ENCODE assay signal across 35 mouse cellular contexts in genomic region chr10:75851681-75852080, GRCm38 (mm10). TPM values are rescaled to one million over a fixed set of nuclear protein-coding genes. Genes with fewer than 3 reads are reported as not detected.
DNase-seq lines count a peak whose midpoint lies in the region; ATAC-seq and TF ChIP-seq lines count a peak whose summit lies in the region.
"Had no signal": no experiment of that assay in that cellular context is flagged by ENCODE, and none has a peak within 500 bp of the region (broad histone marks: within the 10 kb centered on the region; RNA-seq: fewer than 3 reads in every experiment).

No protein-coding gene starts in this region.

- no peak for TF ChIP-seq CTCF in intestine, postnatal 0 days (IDR thresholded peaks at IDR 0.05; ENCODE audit: low read depth)
- no peak for TF ChIP-seq CTCF in testis, adult 2 months (IDR thresholded peaks at IDR 0.05; ENCODE audit: control insufficient read depth, insufficient read depth, insufficient replicate concordance, low read depth, low read length)
- TF ChIP-seq CTCF in kidney, adult 2 months (conservative IDR thresholded peaks at IDR 0.05; ENCODE audit: insufficient read depth, insufficient read length, low read depth, low read length), result no peak

- H3K9me3 ChIP-seq in intestine, embryonic 14.5 days (ENCODE audit: control insufficient read depth, low read length), result no peaks in the 10 kb centered on the region
- H3K9me3 ChIP-seq in intestine, postnatal 0 days (ENCODE audit: control insufficient read depth), result no peaks in the 10 kb centered on the region
- no peaks in the 10 kb centered on the region for H3K9me3 ChIP-seq in forebrain, embryonic 12.5 days
- H3K9me3 ChIP-seq: forebrain, embryonic 15.5 days; heart, embryonic 12.5 days; liver, embryonic 15.5 days; lung, embryonic 15.5 days; midbrain, embryonic 12.5 days had no signal

- no peak for ATAC-seq in intestine, embryonic 14.5 days (replicated peaks; ENCODE audit: low FRiP score, low TSS enrichment, low read depth)
- ATAC-seq in intestine, postnatal 0 days, result no peak
- ATAC-seq in forebrain, embryonic 12.5 days (ENCODE audit: low FRiP score), result no peak
- ATAC-seq: activated CD4-positive, CD25-positive, alpha-beta regulatory T cell, adult 4 months; forebrain, embryonic 15.5 days; hindbrain, embryonic 16.5 days had no signal

- H3K4me3 ChIP-seq in intestine, embryonic 14.5 days (ENCODE audit: low read depth, low read length), result no peak overlapping the region
- H3K4me3 ChIP-seq in intestine, postnatal 0 days (ENCODE audit: low read depth, low read length), result no peak overlapping the region
- H3K4me3 ChIP-seq in testis, adult 2 months (ENCODE audit: control insufficient read depth, low read depth, low read length), result no peak overlapping the region
- H3K4me3 ChIP-seq in forebrain, embryonic 12.5 days (replicated peaks), result no peak overlapping the region
- no peak overlapping the region for H3K4me3 ChIP-seq in kidney, adult 2 months (ENCODE audit: insufficient read depth, low read depth, low read length)
- H3K4me3 ChIP-seq: forebrain, embryonic 15.5 days; heart, embryonic 12.5 days; liver, embryonic 15.5 days; lung, embryonic 15.5 days; midbrain, embryonic 12.5 days had no signal

- H3K27ac ChIP-seq in intestine, embryonic 14.5 days (ENCODE audit: low read depth), result peak overlapping the region; percentile 33; the same call in 1 of the 2 replicates
- H3K27ac ChIP-seq in intestine, postnatal 0 days (ENCODE audit: low read depth, low read length), result no peak overlapping the region
- peak overlapping the region; percentile 65 for H3K27ac ChIP-seq in testis, adult 2 months (ENCODE audit: control insufficient read depth, insufficient read depth, low read depth, low read length)
- H3K27ac ChIP-seq in forebrain, embryonic 12.5 days, result no peak overlapping the region
- no peak overlapping the region for H3K27ac ChIP-seq in kidney, adult 2 months (ENCODE audit: insufficient read depth, low read depth, low read length)
- H3K27ac ChIP-seq: forebrain, embryonic 15.5 days; kidney, postnatal 0 days; lung, embryonic 15.5 days; stomach, postnatal 0 days had no signal

- no peak; the same call in 1 of the 2 replicates for TF ChIP-seq POLR2A in testis, adult 2 months (IDR thresholded peaks at IDR 0.05; ENCODE audit: control insufficient read depth, low read depth, low read length)
- no peak for TF ChIP-seq POLR2A in kidney, adult 2 months (IDR thresholded peaks at IDR 0.05; ENCODE audit: low read depth, low read length)

- no peak for DNase-seq in intestine, embryonic 14.5 days (ENCODE audit: low spot score)
- no peak for DNase-seq in testis, postnatal 10 days (ENCODE audit: low spot score)
- peak; percentile 75 for DNase-seq in R1 (ENCODE audit: low read depth, low spot score)
- no peak for DNase-seq in kidney, adult 2 months
- DNase-seq: adrenal gland, adult 2 months; adrenal gland, postnatal 36 days; B cell, adult 2 months; cerebellum, adult 18-20 months; cerebellum, postnatal 10 days; gastrocnemius, postnatal 25 days; heart, adult 18-20 months; heart, postnatal 4 days; kidney, adult 18-20 months; layer of hippocampus, postnatal 36 days; left cerebral cortex, postnatal 4 days; right cerebral cortex, postnatal 4 days; thymus, postnatal 4 days had no signal

- 0 out of 2 replicates have a peak overlapping the region, but pooled peaks have one; percentile 13 for H3K9ac ChIP-seq in intestine, embryonic 14.5 days (ENCODE audit: low read length)
- H3K9ac ChIP-seq in intestine, postnatal 0 days (ENCODE audit: low read depth, low read length), result no peak overlapping the region
- H3K9ac ChIP-seq in forebrain, embryonic 12.5 days, result no peak overlapping the region
- H3K9ac ChIP-seq: forebrain, embryonic 15.5 days; heart, embryonic 12.5 days; liver, embryonic 15.5 days; lung, embryonic 15.5 days; midbrain, embryonic 12.5 days had no signal

- H3K27me3 ChIP-seq in intestine, embryonic 14.5 days (replicated peaks; ENCODE audit: control insufficient read depth, insufficient read depth, low read length), result no peaks in the 10 kb centered on the region
- H3K27me3 ChIP-seq in intestine, postnatal 0 days (replicated peaks; ENCODE audit: control insufficient read depth, insufficient read depth, low read length), result no peaks in the 10 kb centered on the region
- no peaks in the 10 kb centered on the region for H3K27me3 ChIP-seq in testis, adult 2 months (ENCODE audit: control insufficient read depth, insufficient read depth, low read length)
- H3K27me3 ChIP-seq in forebrain, embryonic 12.5 days, result no peaks in the 10 kb centered on the region
- no peaks in the 10 kb centered on the region for H3K27me3 ChIP-seq in kidney, adult 2 months (replicated peaks; ENCODE audit: control insufficient read depth, insufficient read depth, low read length)
- H3K27me3 ChIP-seq: forebrain, embryonic 15.5 days; lung, embryonic 15.5 days; midbrain, embryonic 12.5 days had no signal

- peaks cover 12% of the 10 kb centered on the region for H3K4me1 ChIP-seq in intestine, embryonic 14.5 days (replicated peaks; ENCODE audit: control insufficient read depth, insufficient read depth, low read length)
- H3K4me1 ChIP-seq in intestine, postnatal 0 days (replicated peaks; ENCODE audit: control insufficient read depth, insufficient read depth, low read length), result no peaks in the 10 kb centered on the region
- H3K4me1 ChIP-seq in testis, adult 2 months (ENCODE audit: control insufficient read depth, insufficient read depth, low read length), result peaks cover 9% of the 10 kb centered on the region
- peaks cover 19% of the 10 kb centered on the region for H3K4me1 ChIP-seq in forebrain, embryonic 12.5 days
- H3K4me1 ChIP-seq in kidney, adult 2 months (ENCODE audit: control insufficient read depth, insufficient read depth, low read length), result no peaks in the 10 kb centered on the region; the same call in 1 of the 2 replicates
- H3K4me1 ChIP-seq: forebrain, embryonic 15.5 days; lung, embryonic 15.5 days had no signal

- WGBS in intestine, embryonic 14.5 days, result 37% methylated on average over 3 of the region's 3 CpGs
- WGBS in intestine, postnatal 0 days, result 46% methylated on average over 3 of the region's 3 CpGs
- 49% methylated on average over 3 of the region's 3 CpGs for WGBS in forebrain, embryonic 12.5 days
- 80% methylated on average over 3 of the region's 3 CpGs for WGBS in kidney, adult 2 months

- peaks cover under 1% of the 10 kb centered on the region; the same call in 1 of the 2 replicates for H3K36me3 ChIP-seq in intestine, embryonic 14.5 days (ENCODE audit: control insufficient read depth, insufficient read depth, low read length)
- H3K36me3 ChIP-seq in intestine, postnatal 0 days (ENCODE audit: control insufficient read depth, insufficient read depth), result no peaks in the 10 kb centered on the region
- H3K36me3 ChIP-seq in testis, adult 2 months (ENCODE audit: control insufficient read depth, insufficient read depth, low read length), result no peaks in the 10 kb centered on the region
- peaks cover 3% of the 10 kb centered on the region for H3K36me3 ChIP-seq in forebrain, embryonic 12.5 days (replicated peaks)
- H3K36me3 ChIP-seq in kidney, adult 2 months (ENCODE audit: control insufficient read depth, insufficient read depth, low read length), result no peaks in the 10 kb centered on the region
- H3K36me3 ChIP-seq: forebrain, embryonic 15.5 days; liver, embryonic 15.5 days; midbrain, embryonic 12.5 days had no signal

- H3K4me2 ChIP-seq in intestine, embryonic 14.5 days (ENCODE audit: low read length), result 0 out of 2 replicates have a peak overlapping the region, but pooled peaks have one; percentile 4
- no peak overlapping the region for H3K4me2 ChIP-seq in intestine, postnatal 0 days (replicated peaks; ENCODE audit: low read depth)
- H3K4me2 ChIP-seq in forebrain, embryonic 12.5 days, result no peak overlapping the region
- H3K4me2 ChIP-seq: forebrain, embryonic 15.5 days; heart, embryonic 12.5 days; liver, embryonic 15.5 days; lung, embryonic 15.5 days; midbrain, embryonic 12.5 days had no signal

RNA-seq across cellular contexts. Expression of gene Mif, which starts 8.4 kb away (rescaled TPM):
- 3,019 and 3,193 TPM in 2 replicates for polyA plus RNA-seq in intestine, embryonic 14.5 days (2014; fragmentation: Nextera tagmentation; extraction: Ambion mirVana)
- 489 and 529 TPM in 2 replicates for polyA plus RNA-seq in intestine, postnatal 0 days (2015; fragmentation: Nextera tagmentation; extraction: Ambion mirVana)
- 261 and 275 TPM in 2 replicates for polyA plus RNA-seq in testis, adult 2 months (2012; rRNA removed)
- 1,649 and 1,743 TPM in 2 replicates for polyA plus RNA-seq in forebrain, embryonic 12.5 days (2016; fragmentation: Nextera tagmentation; extraction: Ambion mirVana)
- 3,280 and 4,796 TPM in 2 replicates for polyA plus RNA-seq in kidney, adult 2 months (2012; rRNA removed)

RNA-seq across cellular contexts. Expression of gene Gstt2, which starts 14.5 kb away (rescaled TPM):
- 39.6 and 41.3 TPM in 2 replicates for polyA plus RNA-seq in intestine, embryonic 14.5 days (2014; fragmentation: Nextera tagmentation; extraction: Ambion mirVana)
- polyA plus RNA-seq in intestine, postnatal 0 days (2015; fragmentation: Nextera tagmentation; extraction: Ambion mirVana), result 74.4 and 81.5 TPM in 2 replicates
- 159 and 168 TPM in 2 replicates for polyA plus RNA-seq in testis, adult 2 months (2012; rRNA removed)
- polyA plus RNA-seq in forebrain, embryonic 12.5 days (2016; fragmentation: Nextera tagmentation; extraction: Ambion mirVana), result 4.1 and 7.3 TPM in 2 replicates
- 1,054 and 1,473 TPM in 2 replicates for polyA plus RNA-seq in kidney, adult 2 months (2012; rRNA removed)

RNA-seq across cellular contexts. Expression of gene Gstt4, which starts 29.3 kb away (rescaled TPM):
- polyA plus RNA-seq in intestine, embryonic 14.5 days (2014; fragmentation: Nextera tagmentation; extraction: Ambion mirVana), result not detected in 2 replicates
- polyA plus RNA-seq in intestine, postnatal 0 days (2015; fragmentation: Nextera tagmentation; extraction: Ambion mirVana), result not detected in 2 replicates
- 500 and 561 TPM in 2 replicates for polyA plus RNA-seq in testis, adult 2 months (2012; rRNA removed)
- polyA plus RNA-seq in forebrain, embryonic 12.5 days (2016; fragmentation: Nextera tagmentation; extraction: Ambion mirVana), result not detected in 2 replicates
- 0.11 and 0.23 TPM in 2 replicates for polyA plus RNA-seq in kidney, adult 2 months (2012; rRNA removed)
- polyA plus RNA-seq: adrenal gland, adult 2 months; brain, embryonic 14.5 days; forebrain, embryonic 15.5 days; frontal cortex, adult 2 months; heart, embryonic 12.5 days; heart, postnatal 0 days; hindbrain, embryonic 16.5 days; kidney, postnatal 0 days; large intestine, adult 2 months; liver, adult 2 months; liver, embryonic 15.5 days; lung, embryonic 15.5 days; midbrain, embryonic 12.5 days; spleen, adult 2 months; stomach, postnatal 0 days had no signal

RNA-seq across cellular contexts. Expression of gene Derl3, which starts 41.5 kb away (rescaled TPM):
- 2.2 and 2.6 TPM in 2 replicates for polyA plus RNA-seq in intestine, embryonic 14.5 days (2014; fragmentation: Nextera tagmentation; extraction: Ambion mirVana)
- polyA plus RNA-seq in intestine, postnatal 0 days (2015; fragmentation: Nextera tagmentation; extraction: Ambion mirVana), result 2.8 and 3.7 TPM in 2 replicates
- 120 and 145 TPM in 2 replicates for polyA plus RNA-seq in testis, adult 2 months (2012; rRNA removed)
- 3.1 and 3.3 TPM in 2 replicates for polyA plus RNA-seq in forebrain, embryonic 12.5 days (2016; fragmentation: Nextera tagmentation; extraction: Ambion mirVana)
- polyA plus RNA-seq in kidney, adult 2 months (2012; rRNA removed), result 5.0 and 6.4 TPM in 2 replicates

RNA-seq across cellular contexts. Expression of gene Gstt1, which starts 53.3 kb away (rescaled TPM):
- polyA plus RNA-seq in intestine, embryonic 14.5 days (2014; fragmentation: Nextera tagmentation; extraction: Ambion mirVana), result 11.4 and 11.6 TPM in 2 replicates
- polyA plus RNA-seq in intestine, postnatal 0 days (2015; fragmentation: Nextera tagmentation; extraction: Ambion mirVana), result 11.6 and 14.4 TPM in 2 replicates
- 7.0 and 8.9 TPM in 2 replicates for polyA plus RNA-seq in testis, adult 2 months (2012; rRNA removed)
- 4.9 and 6.3 TPM in 2 replicates for polyA plus RNA-seq in forebrain, embryonic 12.5 days (2016; fragmentation: Nextera tagmentation; extraction: Ambion mirVana)
- polyA plus RNA-seq in kidney, adult 2 months (2012; rRNA removed), result 492 and 514 TPM in 2 replicates

Comparison
In these comparisons a context has a peak if more than half of its experiments do, and no peak if none do; other contexts are left out.
1. H3K27ac ChIP-seq: peak in intestine, embryonic 14.5 days (single experiment) and testis, adult 2 months (single experiment); none in intestine, postnatal 0 days (single experiment), forebrain, embryonic 12.5 days (single experiment) and kidney, adult 2 months (single experiment).
2. RNA of gene Gstt4, which starts 29.3 kb away (polyA plus RNA-seq): 500 to 561 TPM in testis, adult 2 months; 0.11 to 0.23 TPM in kidney, adult 2 months, not detected in intestine, embryonic 14.5 days, not detected in intestine, postnatal 0 days and not detected in forebrain, embryonic 12.5 days; every median in the first group is over 100 times any median in the second.